Mouse (Mus musculus): Measurements from ENCODE around the gene Ak1.

The Ak1 gene

GRCm38 (mm10) chr2:32621517-32621859, at the start of gene Ak1:
Gene Ak1 (plus strand): TSS chr2:32621758.
- no peak for DNase-seq (ENCODE audit: low read depth in 1 of 2, low spot score in 2 of 2)

DNA sequence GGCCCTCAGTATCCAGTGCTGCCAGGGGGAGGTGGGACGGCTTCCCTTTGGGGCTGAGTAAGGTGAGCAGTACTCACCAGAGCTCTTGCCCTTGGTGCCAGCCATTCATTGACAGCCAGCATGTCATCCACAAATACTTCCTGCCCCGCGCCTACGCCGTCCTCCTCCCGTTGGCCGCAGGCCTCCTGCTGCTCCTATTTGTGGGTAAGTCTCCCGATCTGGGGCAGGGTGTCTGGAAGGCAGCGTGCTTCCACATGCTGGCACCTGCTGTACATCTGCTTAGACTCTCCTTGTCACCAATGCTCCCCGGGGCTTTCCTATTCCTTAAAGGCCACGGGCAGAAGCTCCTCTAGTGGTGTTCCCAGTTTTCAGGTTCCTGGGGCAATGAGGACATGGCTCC, 49.4 kb upstream of the Ak1 start:
- no peak for DNase-seq (ENCODE audit: low read depth in 1 of 2, low spot score in 2 of 2)

- DNase-seq (ENCODE audit: low read depth in 1 of 2, low spot score in 2 of 2), result no peak
These were observed 47.1 kb upstream of the Ak1 start, which contains the start of gene Pip5kl1 for GRCm38 (mm10) chr2:32574497-32574896. Gene Pip5kl1 (plus strand): TSS chr2:32574797.

- peak in 1 of 2 experiments; percentile 24 for DNase-seq (ENCODE audit: low read depth in 1 of 2, low spot score in 2 of 2)
These were observed 46.5 kb upstream of the Ak1 start for GRCm38 (mm10) chr2:32574901-32575585.

DNA sequence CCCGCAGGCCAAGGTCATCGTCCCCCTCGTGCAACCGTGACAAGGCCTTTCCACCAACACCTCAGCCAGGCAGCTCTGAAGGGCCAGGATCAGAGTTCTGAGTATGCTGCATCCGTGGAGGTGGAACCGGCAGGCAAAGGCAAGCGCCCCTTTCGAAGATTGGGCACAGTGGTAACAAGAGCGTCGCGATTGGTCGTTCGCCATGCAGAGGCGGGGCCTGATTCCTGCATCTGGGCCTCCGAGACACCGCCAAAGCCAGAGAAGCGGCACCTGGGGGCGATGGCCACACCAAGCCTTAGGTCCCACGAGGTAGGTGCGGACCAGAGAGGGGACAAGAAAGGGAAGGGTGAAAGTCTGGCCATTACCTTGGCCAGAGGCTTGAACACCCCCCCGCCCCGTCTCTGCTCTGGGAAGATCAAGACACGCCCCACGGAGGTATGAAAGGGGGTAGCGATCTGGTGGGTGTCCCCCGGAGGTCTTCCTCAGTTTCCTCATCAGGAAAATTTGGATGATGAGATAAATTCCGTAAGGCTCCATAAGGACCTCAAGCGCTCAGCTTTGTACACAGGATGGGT, 45.9 kb upstream of the Ak1 start, which contains the start of gene 9430097D07Rik:
9430097D07Rik (minus strand) TSS at position 99 of the 575 bp plus-strand sequence.
- DNase-seq (ENCODE audit: low read depth in 1 of 2, low spot score in 2 of 2), result no peak

GRCm38 (mm10) chr2:32576532-32576931, 45.0 kb upstream of the Ak1 start:
- DNase-seq (ENCODE audit: low read depth in 1 of 2, low spot score in 2 of 2), result no peak

DNA sequence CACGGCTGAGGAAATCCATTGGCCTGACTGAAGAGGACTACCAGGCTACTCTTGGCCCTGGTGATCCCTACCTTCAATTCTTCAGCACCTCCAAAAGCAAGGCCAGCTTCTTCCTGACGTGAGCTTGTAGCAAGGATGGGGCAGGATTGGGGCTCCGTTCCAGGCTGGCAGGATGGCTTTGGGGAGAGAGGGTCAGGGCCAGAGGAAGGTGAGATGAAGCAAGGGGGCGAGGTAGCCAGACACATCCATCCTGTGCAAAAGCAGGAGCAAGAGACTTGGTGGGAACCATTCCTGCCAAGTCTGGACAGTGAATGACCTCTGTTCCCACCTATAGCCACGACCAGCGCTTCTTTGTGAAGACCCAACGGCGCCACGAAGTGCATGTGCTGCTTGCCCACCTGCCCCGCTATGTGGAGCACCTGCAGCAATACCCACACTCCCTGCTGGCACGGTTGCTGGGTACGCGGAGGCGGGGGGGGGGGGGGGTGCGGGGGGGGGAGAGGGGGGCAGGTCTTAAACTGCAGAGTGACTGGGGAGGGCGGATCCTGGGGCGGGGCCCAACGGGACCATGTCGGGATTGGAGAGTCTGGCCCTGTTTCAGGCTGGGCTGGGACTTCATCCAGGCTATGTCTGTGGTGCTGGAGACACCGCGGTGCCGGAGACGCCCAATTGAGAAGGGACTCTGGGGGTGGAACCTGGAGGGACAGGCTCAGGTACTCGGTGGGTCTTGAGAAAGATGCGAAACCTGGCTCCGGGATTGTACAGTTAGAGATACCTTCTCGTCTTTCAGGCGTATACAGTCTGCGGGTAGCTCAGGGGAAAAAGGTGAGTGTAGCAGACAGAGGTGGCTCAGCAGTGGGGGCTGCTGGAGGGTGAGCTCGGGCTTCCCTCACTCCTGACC, 43.2 kb upstream of the Ak1 start:
- DNase-seq (ENCODE audit: low read depth in 1 of 2, low spot score in 2 of 2), result no peak

DNA sequence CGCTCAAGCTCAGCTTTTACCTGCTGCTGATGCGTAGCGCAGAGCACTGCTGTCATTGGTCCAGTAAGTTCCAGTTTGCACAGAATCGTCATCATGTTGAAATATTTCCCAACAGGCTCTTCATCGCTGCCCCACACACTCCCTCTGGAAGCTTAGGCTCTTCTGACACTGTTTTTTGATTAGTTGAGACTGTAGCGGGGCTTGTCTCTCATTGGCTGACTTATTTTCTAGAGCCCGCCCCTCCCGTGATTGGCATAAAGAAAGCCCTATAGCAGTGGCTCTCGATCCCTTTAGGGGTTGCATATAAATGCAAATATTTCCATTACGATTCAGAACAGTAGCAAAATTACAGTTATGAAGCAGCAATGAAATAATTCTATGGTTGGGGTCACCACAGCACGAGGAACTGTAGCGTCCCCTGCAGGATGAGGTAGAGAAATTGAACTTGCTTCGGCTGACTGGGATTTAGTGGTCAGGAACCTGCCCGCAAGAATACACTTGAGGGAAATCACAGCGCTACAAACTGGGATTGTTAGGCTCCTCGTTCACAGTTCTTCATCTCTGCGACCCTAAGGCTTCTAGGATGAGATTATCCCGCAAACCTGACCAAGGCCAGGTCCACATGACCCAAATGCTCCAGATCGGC, 40.0 kb upstream of the Ak1 start:
- no peak for DNase-seq (ENCODE audit: low read depth in 1 of 2, low spot score in 2 of 2)

DNA sequence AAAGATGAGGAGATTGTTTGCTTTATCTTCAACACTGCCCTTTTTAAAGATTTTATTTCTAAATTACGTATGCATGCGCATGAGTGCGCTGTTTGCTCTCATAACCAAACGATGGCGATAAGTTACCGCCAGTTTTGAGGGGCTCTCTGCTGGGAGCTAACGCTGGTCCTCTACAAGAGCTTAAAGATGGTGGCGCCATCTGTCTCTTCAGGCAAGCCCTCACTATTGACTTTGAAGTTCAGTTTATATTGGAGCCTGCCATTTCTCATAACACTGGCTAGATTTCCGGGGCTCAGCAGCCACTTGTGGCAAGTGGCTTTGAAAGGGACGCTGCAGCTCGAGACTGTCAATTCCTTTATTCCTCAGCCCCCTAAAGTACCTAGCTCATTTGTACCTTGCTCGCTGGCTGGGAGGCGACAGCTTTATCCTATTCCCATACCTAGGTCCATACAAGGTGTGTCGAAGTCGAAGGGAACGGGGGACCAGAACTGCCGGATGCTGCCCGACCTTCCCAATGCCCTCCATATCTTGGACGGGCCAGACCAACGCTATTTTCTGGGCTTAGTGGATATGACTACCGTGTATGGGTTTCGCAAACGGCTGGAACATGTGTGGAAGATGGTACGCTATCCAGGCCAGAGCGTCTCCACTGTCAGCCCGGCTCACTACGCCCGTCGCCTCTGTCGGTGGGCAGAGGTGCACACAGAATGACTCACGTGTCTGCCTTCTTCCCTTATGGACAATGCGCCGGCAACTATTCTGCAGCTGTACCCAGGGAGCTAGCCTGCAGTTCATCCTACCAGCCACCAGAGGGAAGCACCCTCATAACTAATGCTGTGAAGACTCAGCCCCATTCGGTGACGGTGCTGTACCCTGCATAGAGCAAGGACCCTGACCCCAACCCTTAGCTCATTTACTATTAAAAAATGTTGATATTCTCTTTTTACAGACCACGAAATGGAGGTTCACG, 38.4 kb upstream of the Ak1 start:
- DNase-seq (ENCODE audit: low read depth in 1 of 2, low spot score in 2 of 2), result peak in 1 of 2 experiments; percentile 68

GRCm38 (mm10) chr2:32585149-32585714, 36.3 kb upstream of the Ak1 start:
- no peak for DNase-seq (ENCODE audit: low read depth in 1 of 2, low spot score in 2 of 2)

GRCm38 (mm10) chr2:32586871-32587351, 34.6 kb upstream of the Ak1 start, which contains the start of gene St6galnac4:
Gene St6galnac4 (plus strand): TSS chr2:32587095.
- DNase-seq (ENCODE audit: low read depth in 1 of 2, low spot score in 2 of 2), result peak; percentile 64 to 84

- DNase-seq (ENCODE audit: low read depth in 1 of 2, low spot score in 2 of 2), result peak in 1 of 2 experiments; percentile 48
These were observed 33.7 kb upstream of the Ak1 start for GRCm38 (mm10) chr2:32587731-32588321.

DNA sequence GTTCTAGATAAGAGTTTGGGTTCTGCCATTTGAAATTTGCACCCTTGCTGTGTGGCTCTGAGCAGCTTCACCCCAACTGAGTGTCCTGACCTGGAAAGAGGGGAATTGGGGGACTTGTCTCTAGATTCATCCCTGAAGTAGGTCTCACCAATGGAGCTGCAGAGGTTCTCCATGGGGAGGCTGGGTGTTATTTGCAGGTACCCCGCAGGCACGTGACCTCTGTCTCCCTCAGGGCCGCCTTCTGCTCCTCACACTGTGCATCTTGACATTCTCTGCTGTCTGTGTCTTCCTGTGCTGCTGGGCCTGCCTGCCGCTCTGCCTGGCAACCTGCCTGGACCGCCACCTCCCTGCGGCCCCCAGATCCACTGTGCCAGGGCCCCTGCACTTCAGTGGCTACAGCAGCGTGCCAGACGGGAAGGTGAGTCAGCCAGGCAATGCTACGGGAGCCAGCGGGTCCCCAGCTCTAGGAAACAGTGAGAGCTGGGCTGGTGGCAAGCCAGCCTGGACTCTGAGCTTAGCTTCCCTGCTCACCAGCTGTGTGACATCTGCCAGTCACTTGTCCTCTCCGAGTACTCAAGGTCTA, 32.3 kb upstream of the Ak1 start:
- DNase-seq (ENCODE audit: low read depth in 1 of 2, low spot score in 2 of 2), result no peak

- no peak for DNase-seq (ENCODE audit: low read depth in 1 of 2, low spot score in 2 of 2)
These were observed 31.3 kb upstream of the Ak1 start for GRCm38 (mm10) chr2:32590224-32590623.

GRCm38 (mm10) chr2:32591249-32591648, 30.3 kb upstream of the Ak1 start:
- DNase-seq (ENCODE audit: low read depth in 1 of 2, low spot score in 2 of 2), result no peak

- DNase-seq (ENCODE audit: low read depth in 1 of 2, low spot score in 2 of 2), result no peak
These were observed 24.8 kb upstream of the Ak1 start for GRCm38 (mm10) chr2:32596725-32597124.

GRCm38 (mm10) chr2:32597248-32597647, 24.3 kb upstream of the Ak1 start:
- no peak for DNase-seq (ENCODE audit: low read depth in 1 of 2, low spot score in 2 of 2)

DNA sequence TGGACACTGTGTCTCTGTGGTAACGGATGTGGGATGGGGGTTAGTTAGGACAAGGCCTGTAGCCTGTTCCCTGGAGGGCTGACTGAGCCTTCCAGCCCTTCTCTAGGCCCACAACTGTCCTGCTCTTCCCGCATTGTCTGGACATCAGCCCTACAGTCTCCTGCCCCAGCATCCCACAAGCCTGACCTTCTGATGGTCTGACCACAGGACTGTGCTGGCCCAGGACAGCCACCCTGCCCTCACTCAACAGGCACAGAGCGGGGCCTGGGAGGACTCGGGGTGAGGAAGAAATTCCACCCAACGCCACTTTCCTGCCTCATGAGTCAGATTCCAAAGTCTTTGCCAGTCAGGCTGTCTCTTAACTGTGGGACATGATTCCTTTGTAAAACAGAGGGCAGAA, 23.9 kb upstream of the Ak1 start:
- DNase-seq (ENCODE audit: low read depth in 1 of 2, low spot score in 2 of 2), result no peak

GRCm38 (mm10) chr2:32598506-32598905, 23.1 kb upstream of the Ak1 start:
- no peak for DNase-seq (ENCODE audit: low read depth in 1 of 2, low spot score in 2 of 2)
